Mouse (Mus musculus): ENCODE results near the gene Bcl9. TPM values are rescaled to one million over a fixed set of nuclear protein-coding genes. Genes with fewer than 3 reads are reported as not detected.

The Bcl9 gene
- total and polyA plus RNA-seq, 2 experiments from 2014 or later, result 32.2 to 61.3 TPM

DNA sequence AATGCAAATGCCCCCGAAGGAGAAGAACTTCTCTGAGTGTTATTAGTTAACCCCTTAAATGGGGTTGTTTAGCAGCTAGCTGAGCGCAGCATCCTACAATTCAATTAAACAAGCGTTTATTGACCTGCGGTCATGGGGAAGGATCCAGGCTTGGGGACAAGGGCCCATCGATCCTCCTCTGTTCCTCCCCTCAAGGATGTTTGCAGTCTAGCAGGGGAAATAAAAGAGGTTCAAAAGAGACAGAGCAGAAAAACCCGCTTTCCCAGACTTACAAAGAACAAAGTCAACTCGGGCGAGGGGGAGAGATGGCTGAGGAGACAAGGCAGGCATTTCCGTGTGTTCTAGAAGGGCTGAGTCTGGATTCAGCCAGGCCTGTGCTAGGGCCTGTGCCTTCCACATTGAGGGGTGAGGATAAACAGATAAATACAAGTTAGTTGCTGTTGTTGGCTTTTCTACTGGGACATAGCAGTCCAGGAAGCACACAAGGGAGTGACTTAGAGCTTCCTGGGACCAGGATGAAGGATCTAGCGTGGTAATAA, 55.0 kb downstream of the Bcl9 start:
- ATAC-seq (ENCODE audit: low FRiP score), result no peak
- Histone ChIP-seq H3K4me3 (ENCODE audit: low read depth, low read length) (no peak overlapping the region), H3K9ac (replicated peaks; ENCODE audit: low read length, poor library complexity, severe bottlenecking) (no peak overlapping the region), H3K27me3 (ENCODE audit: insufficient read depth, low read length) (no peaks in the 10 kb centered on the region), H3K4me1 (ENCODE audit: insufficient read depth, low read length) (no peaks in the 10 kb centered on the region), H3K9me3 (ENCODE audit: low read length) (no peaks in the 10 kb centered on the region), H3K4me2 (ENCODE audit: low read depth, low read length, poor library complexity, severe bottlenecking) (no peak overlapping the region), H3K36me3 (ENCODE audit: insufficient read depth, low read length) (no peaks in the 10 kb centered on the region), H3K27ac (ENCODE audit: low read depth, low read length) (no peak overlapping the region)
- WGBS, result 49% methylated on average over 10 of the region's 10 CpGs
- no peak for DNase-seq (ENCODE audit: low spot score)
- TF ChIP-seq CTCF (IDR thresholded peaks at IDR 0.05), result no peak

DNA sequence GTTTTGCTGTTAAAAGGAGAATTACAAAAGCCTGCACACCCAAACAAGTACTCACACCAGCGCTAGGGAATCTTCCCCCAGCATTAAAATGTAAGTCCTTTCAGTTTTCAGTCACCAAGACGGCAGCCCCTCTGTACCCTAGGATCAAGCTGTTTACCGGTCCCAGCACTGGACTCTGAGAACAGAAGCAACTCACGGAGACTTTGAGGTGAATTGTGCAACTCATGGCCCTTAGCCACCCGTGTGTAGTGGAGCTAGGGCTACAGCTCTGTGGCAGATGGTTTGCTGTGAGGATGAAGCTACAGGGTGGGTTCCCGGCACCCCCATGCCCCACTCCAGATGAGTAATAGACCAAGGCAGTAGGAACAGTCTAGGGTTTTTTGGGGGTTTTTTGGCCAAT, 55.9 kb downstream of the Bcl9 start:
- no peak overlapping the region for H3K4me3 ChIP-seq (ENCODE audit: low read depth, low read length)
- no peaks in the 10 kb centered on the region for H3K9me3 ChIP-seq (ENCODE audit: low read length)
- H3K4me1 ChIP-seq (ENCODE audit: insufficient read depth, low read length), result no peaks in the 10 kb centered on the region
- H3K27ac ChIP-seq (ENCODE audit: low read depth, low read length), result no peak overlapping the region
- DNase-seq (ENCODE audit: low spot score) (no peak), ATAC-seq (ENCODE audit: low FRiP score) (no peak)
- H3K27me3 ChIP-seq (ENCODE audit: insufficient read depth, low read length), result no peaks in the 10 kb centered on the region
- H3K36me3 ChIP-seq (ENCODE audit: insufficient read depth, low read length), result no peaks in the 10 kb centered on the region
- WGBS, result 40% methylated on average over 6 of the region's 6 CpGs
- H3K9ac ChIP-seq (replicated peaks; ENCODE audit: low read length, poor library complexity, severe bottlenecking), result no peak overlapping the region
- TF ChIP-seq CTCF (IDR thresholded peaks at IDR 0.05), result no peak
- H3K4me2 ChIP-seq (ENCODE audit: low read depth, low read length, poor library complexity, severe bottlenecking), result no peak overlapping the region

DNA sequence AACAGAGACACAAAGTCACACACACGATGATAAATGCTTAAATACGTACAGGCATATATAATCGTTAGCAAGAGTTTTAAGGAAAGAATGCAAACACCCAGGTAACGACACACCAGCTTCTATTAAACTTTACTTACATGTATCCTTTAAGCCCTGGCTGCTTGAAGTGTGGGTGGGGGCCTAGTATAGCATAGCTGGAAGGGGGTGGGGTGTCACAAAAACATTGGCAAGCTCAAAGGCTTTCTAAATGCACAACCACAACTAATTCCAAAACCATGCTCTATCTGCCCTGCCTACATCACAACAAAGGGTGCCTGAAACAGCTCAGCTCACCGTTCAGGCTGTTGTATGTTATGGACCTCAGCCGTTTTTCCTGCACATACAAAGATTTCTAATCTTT, 57.9 kb downstream of the Bcl9 start:
- DNase-seq (ENCODE audit: low spot score) (no peak), ATAC-seq (ENCODE audit: low FRiP score) (no peak)
- no peak for TF ChIP-seq CTCF (IDR thresholded peaks at IDR 0.05)
- H3K4me2 ChIP-seq (ENCODE audit: low read depth, low read length, poor library complexity, severe bottlenecking), result no peak overlapping the region
- no peaks in the 10 kb centered on the region for H3K4me1 ChIP-seq (ENCODE audit: insufficient read depth, low read length)
- H3K36me3 ChIP-seq (ENCODE audit: insufficient read depth, low read length), result no peaks in the 10 kb centered on the region
- H3K27ac ChIP-seq (ENCODE audit: low read depth, low read length), result no peak overlapping the region
- no peak overlapping the region for H3K4me3 ChIP-seq (ENCODE audit: low read depth, low read length)
- WGBS, result 90% methylated on average over 6 of the region's 6 CpGs
- H3K27me3 ChIP-seq (ENCODE audit: insufficient read depth, low read length), result no peaks in the 10 kb centered on the region
- no peak overlapping the region for H3K9ac ChIP-seq (replicated peaks; ENCODE audit: low read length, poor library complexity, severe bottlenecking)
- H3K9me3 ChIP-seq (ENCODE audit: low read length), result no peaks in the 10 kb centered on the region

DNA sequence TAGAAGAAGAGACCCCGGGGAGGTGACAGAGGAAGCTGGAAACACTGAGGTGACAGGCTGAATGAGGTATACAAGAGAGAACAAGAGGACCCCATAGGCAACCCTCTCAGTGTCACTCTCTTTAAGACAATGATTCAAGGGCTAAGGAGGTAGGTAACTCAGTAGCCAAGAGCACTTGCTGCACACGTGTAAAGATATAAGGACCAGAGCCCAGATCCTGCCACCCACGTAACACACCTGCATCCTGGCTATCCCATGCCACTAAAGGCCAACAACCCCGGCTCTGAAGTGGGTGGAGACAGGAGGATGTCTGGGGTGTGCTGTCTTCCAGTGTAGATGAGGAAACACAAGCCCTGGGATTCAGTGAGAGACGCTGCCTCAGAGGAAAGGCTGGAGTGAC, 58.4 kb downstream of the Bcl9 start:
- Histone ChIP-seq H3K4me1 (ENCODE audit: insufficient read depth, low read length) (no peaks in the 10 kb centered on the region), H3K9ac (replicated peaks; ENCODE audit: low read length, poor library complexity, severe bottlenecking) (no peak overlapping the region), H3K27me3 (ENCODE audit: insufficient read depth, low read length) (no peaks in the 10 kb centered on the region), H3K4me3 (ENCODE audit: low read depth, low read length) (no peak overlapping the region), H3K36me3 (ENCODE audit: insufficient read depth, low read length) (no peaks in the 10 kb centered on the region), H3K4me2 (ENCODE audit: low read depth, low read length, poor library complexity, severe bottlenecking) (no peak overlapping the region), H3K9me3 (ENCODE audit: low read length) (no peaks in the 10 kb centered on the region), H3K27ac (ENCODE audit: low read depth, low read length) (no peak overlapping the region)
- DNase-seq (ENCODE audit: low spot score) (no peak), ATAC-seq (ENCODE audit: low FRiP score) (no peak)
- no peak for TF ChIP-seq CTCF (IDR thresholded peaks at IDR 0.05)
- 90% methylated on average over 5 of the region's 5 CpGs for WGBS

DNA sequence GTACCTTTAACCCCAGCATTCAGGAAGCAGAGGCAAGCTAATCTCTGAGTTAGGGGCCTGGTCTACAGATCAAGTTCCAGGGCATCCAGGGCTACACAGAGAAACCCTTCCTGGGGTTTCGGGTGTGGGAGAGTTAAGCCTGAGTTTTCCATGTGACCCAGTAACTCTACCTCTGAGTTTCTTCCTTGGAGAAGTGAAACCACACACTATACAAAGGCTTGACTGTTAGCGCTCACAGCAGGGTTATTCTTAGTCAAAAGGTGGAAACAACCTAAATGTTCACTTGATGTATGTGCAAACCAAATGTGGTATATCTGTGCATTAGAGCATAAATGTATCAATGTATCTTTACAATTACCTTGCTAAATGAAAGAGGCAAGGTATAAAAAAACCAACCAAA, 59.2 kb downstream of the Bcl9 start:
- no peaks in the 10 kb centered on the region for H3K36me3 ChIP-seq (ENCODE audit: insufficient read depth, low read length)
- H3K4me3 ChIP-seq (ENCODE audit: low read depth, low read length), result no peak overlapping the region
- no peak for ATAC-seq (ENCODE audit: low FRiP score)
- H3K27me3 ChIP-seq (ENCODE audit: insufficient read depth, low read length), result no peaks in the 10 kb centered on the region
- H3K27ac ChIP-seq (ENCODE audit: low read depth, low read length), result no peak overlapping the region
- no peak overlapping the region for H3K9ac ChIP-seq (replicated peaks; ENCODE audit: low read length, poor library complexity, severe bottlenecking)
- 83% methylated on average over 2 of the region's 2 CpGs for WGBS
- DNase-seq (ENCODE audit: low spot score), result no peak
- no peaks in the 10 kb centered on the region for H3K9me3 ChIP-seq (ENCODE audit: low read length)
- TF ChIP-seq CTCF (IDR thresholded peaks at IDR 0.05), result no peak
- no peaks in the 10 kb centered on the region for H3K4me1 ChIP-seq (ENCODE audit: insufficient read depth, low read length)
- H3K4me2 ChIP-seq (ENCODE audit: low read depth, low read length, poor library complexity, severe bottlenecking), result no peak overlapping the region

DNA sequence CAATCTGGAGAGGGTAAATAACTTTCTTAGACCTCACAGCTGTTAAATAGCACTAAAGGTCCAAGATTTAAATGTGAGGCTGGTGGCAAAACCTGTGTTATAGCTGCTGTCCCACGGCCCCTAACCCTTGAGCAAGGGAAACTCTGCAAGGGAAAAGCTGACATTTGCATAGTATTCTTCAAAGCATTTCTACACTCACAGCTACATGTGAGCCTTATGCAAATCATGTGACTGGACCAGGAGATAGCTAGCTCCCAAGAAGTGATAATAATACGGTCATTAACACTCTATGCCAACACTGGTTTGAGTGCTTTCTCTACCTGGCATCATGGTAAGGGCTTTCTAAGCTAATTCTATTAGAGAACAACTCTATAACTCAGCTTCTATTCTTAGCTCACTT, 60.3 kb downstream of the Bcl9 start:
- no peak overlapping the region for H3K27ac ChIP-seq (ENCODE audit: low read depth, low read length)
- H3K9me3 ChIP-seq (ENCODE audit: low read length), result no peaks in the 10 kb centered on the region
- no peaks in the 10 kb centered on the region for H3K4me1 ChIP-seq (ENCODE audit: insufficient read depth, low read length)
- H3K36me3 ChIP-seq (ENCODE audit: insufficient read depth, low read length), result no peaks in the 10 kb centered on the region
- H3K27me3 ChIP-seq (ENCODE audit: insufficient read depth, low read length), result no peaks in the 10 kb centered on the region
- no peak overlapping the region for H3K9ac ChIP-seq (replicated peaks; ENCODE audit: low read length, poor library complexity, severe bottlenecking)
- no peak overlapping the region for H3K4me2 ChIP-seq (ENCODE audit: low read depth, low read length, poor library complexity, severe bottlenecking)
- DNase-seq (ENCODE audit: low spot score), result no peak
- no peak for ATAC-seq (ENCODE audit: low FRiP score)
- no peak for TF ChIP-seq CTCF (IDR thresholded peaks at IDR 0.05)
- no peak overlapping the region for H3K4me3 ChIP-seq (ENCODE audit: low read depth, low read length)
- WGBS, result 94% methylated on average over 2 of the region's 2 CpGs

Data from midbrain, postnatal 0 days (tissue).